Mouse (Mus musculus): ENCODE measurements around the gene Nol7. TPM values are rescaled to one million over a fixed set of nuclear protein-coding genes. Genes with fewer than 3 reads are reported as not detected.

Nol7 gene
- polyA plus RNA-seq (2017; shearing (Covaris generic)): 100 to 1,000 TPM; 187 to 293 TPM

GRCm38 (mm10) chr13:43398297-43399080 lies at the start of gene Nol7:
Gene Nol7, plus strand, starts transcription at chr13:43398390.

GRCm38 (mm10) chr13:43364985-43365824 lies 33.0 kb upstream of the Nol7 start, which contains the start of gene Sirt5:
Gene Sirt5, plus strand, starts transcription at chr13:43365496.

Other genes starting within 250 kb of the Nol7 start
- gene Tbc1d7, start 226.9 kb upstream of the Nol7 start, polyA plus RNA-seq (2017; shearing (Covaris generic)): 10 to 100 TPM; 14.8 to 19.3 TPM
- gene Gfod1, start 94.2 kb upstream of the Nol7 start, polyA plus RNA-seq (2017; shearing (Covaris generic)): 1 to 10 TPM; 5.2 to 7.0 TPM
- gene Sirt5, start 32.9 kb upstream of the Nol7 start, polyA plus RNA-seq (2017; shearing (Covaris generic)): 10 to 100 TPM; 19.7 to 21.4 TPM
- 100 to 1,000 TPM; 106 to 118 TPM for gene Ranbp9, start 82.9 kb downstream of the Nol7 start, polyA plus RNA-seq (2017; shearing (Covaris generic))
- 10 to 100 TPM; 28.7 to 31.0 TPM for gene Mcur1, start 161.8 kb downstream of the Nol7 start, polyA plus RNA-seq (2017; shearing (Covaris generic))
- under 1 TPM in 1 of 2 experiments, not detected in 1; 0.66 TPM for gene Rnf182, start 217.3 kb downstream of the Nol7 start, polyA plus RNA-seq (2017; shearing (Covaris generic))

Measured in activated CD4-positive, CD25-positive, alpha-beta regulatory T cell (primary cell).